Mouse (Mus musculus): Measurements from ENCODE around the gene Gm32742. TPM values are rescaled to one million over a fixed set of nuclear protein-coding genes. Genes with fewer than 3 reads are reported as not detected.

Gene Gm32742
- polyA plus RNA-seq, 1 experiment from 2014 or later = not detected

DNA sequence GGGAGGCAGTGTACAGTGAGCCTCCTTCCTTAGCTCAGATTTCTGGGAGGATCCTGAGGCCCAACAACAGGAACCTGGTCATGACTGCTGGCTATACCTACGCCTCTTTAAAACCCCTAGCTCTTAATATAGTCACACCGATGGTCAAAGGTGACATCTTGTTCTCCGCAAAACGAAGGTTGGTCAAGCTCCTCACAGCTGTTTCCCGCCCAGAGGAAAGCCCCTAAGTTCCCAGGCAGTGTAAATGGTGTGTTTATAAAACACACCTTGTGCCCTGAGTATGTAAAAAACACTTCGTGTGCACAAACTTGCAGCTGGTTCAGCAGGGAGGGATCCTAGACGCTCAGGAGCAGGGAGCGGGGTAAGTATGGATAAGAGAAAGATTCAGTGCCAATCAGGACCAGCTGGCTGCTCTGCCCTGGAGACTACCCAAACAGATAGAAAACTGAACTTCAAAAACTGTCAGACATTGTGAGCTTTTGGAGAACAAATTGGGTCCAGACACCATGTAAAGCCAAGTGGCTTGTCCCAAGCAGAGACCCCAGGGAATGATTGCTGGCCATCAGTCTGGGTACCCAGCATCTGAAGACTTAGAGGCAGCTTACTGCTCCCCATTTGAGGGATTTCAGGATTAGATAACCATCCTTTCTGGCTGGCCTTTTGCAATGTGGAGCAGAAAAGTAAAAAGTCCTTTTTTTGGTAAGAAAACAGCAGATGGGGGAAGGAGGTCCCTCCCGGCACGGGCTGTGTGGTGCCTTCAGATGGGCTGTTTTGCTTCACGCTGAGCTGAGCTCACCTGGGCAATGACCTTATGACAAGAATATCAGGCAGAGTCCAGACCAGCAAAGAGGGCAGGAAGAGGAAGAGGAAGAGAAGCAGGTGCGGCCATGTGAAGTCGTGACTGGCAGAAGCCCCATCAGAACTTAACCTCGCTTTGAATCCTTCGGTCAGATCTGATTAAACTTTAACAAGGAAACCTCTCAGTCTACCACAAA lies 17.7 kb upstream of the Gm32742 start:
- 87% methylated on average over 15 of the region's 15 CpGs for WGBS
- no peak overlapping the region for H3K27ac ChIP-seq (ENCODE audit: low read depth, low read length)
- DNase-seq (ENCODE audit: low spot score, missing footprints) = no peak

DNA sequence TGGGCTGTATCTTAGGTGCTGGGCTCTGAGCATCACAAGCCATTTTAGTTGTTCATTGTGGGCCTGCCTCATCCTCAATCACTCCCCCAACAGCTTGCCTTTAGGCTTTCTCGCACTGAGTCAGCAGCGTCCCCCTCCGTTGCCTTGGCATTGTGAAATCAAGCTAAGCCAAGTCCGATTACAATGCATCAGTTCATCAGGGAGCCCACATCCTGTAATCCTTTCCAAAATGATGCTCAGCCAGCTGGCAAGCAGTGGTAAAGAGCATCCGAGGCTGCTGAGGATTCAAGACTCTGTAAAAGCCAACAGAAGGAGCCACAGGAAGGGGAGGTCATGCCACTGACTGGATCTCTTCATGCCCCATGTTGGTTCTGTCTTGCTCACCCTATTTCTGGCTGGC lies 15.3 kb upstream of the Gm32742 start:
- Histone ChIP-seq H3K27me3 (ENCODE audit: control insufficient read depth, insufficient read depth, low read length) (no peaks in the 10 kb centered on the region), H3K4me3 (ENCODE audit: low read depth, low read length) (no peak overlapping the region), H3K4me1 (ENCODE audit: control insufficient read depth, insufficient read depth, low read length) (no peaks in the 10 kb centered on the region), H3K4me2 (no peak overlapping the region), H3K36me3 (ENCODE audit: control insufficient read depth, insufficient read depth, low read length) (no peaks in the 10 kb centered on the region), H3K9ac (ENCODE audit: low read length) (no peak overlapping the region), H3K9me3 (ENCODE audit: control insufficient read depth, low read length) (no peaks in the 10 kb centered on the region), H3K27ac (ENCODE audit: low read depth, low read length) (no peak overlapping the region)
- DNase-seq (ENCODE audit: low spot score, missing footprints) = no peak
- no peak for ATAC-seq (ENCODE audit: low FRiP score)
- 67% methylated on average over 5 of the region's 5 CpGs for WGBS

More for the DNA sequence above, 17.7 kb upstream of the Gm32742 start:
- Histone ChIP-seq H3K4me3 (ENCODE audit: low read depth, low read length) (no peak overlapping the region), H3K27me3 (ENCODE audit: control insufficient read depth, insufficient read depth, low read length) (no peaks in the 10 kb centered on the region), H3K9me3 (ENCODE audit: control insufficient read depth, low read length) (no peaks in the 10 kb centered on the region), H3K9ac (ENCODE audit: low read length) (no peak overlapping the region), H3K36me3 (ENCODE audit: control insufficient read depth, insufficient read depth, low read length) (no peaks in the 10 kb centered on the region), H3K4me2 (no peak overlapping the region), H3K4me1 (ENCODE audit: control insufficient read depth, insufficient read depth, low read length) (no peaks in the 10 kb centered on the region)
- ATAC-seq (ENCODE audit: low FRiP score) = no peak

GRCm38 (mm10) chr9:51178297-51178696 lies 13.0 kb upstream of the Gm32742 start:
- Histone ChIP-seq H3K4me1 (ENCODE audit: control insufficient read depth, insufficient read depth, low read length) (no peaks in the 10 kb centered on the region), H3K4me3 (ENCODE audit: low read depth, low read length) (no peak overlapping the region), H3K36me3 (ENCODE audit: control insufficient read depth, insufficient read depth, low read length) (no peaks in the 10 kb centered on the region), H3K27me3 (ENCODE audit: control insufficient read depth, insufficient read depth, low read length) (no peaks in the 10 kb centered on the region), H3K4me2 (no peak overlapping the region), H3K27ac (ENCODE audit: low read depth, low read length) (no peak overlapping the region), H3K9ac (ENCODE audit: low read length) (no peak overlapping the region), H3K9me3 (ENCODE audit: control insufficient read depth, low read length) (no peaks in the 10 kb centered on the region)
- DNase-seq (ENCODE audit: low spot score, missing footprints) (no peak), ATAC-seq (ENCODE audit: low FRiP score) (no peak)
- 100% methylated on average over 1 of the region's 1 CpGs for WGBS

- no peak overlapping the region for H3K9ac ChIP-seq (ENCODE audit: low read length)
- H3K27me3 ChIP-seq (ENCODE audit: control insufficient read depth, insufficient read depth, low read length) = no peaks in the 10 kb centered on the region
- H3K4me2 ChIP-seq = no peak overlapping the region
- 100% methylated on average over 1 of the region's 1 CpGs for WGBS
- no peaks in the 10 kb centered on the region for H3K36me3 ChIP-seq (ENCODE audit: control insufficient read depth, insufficient read depth, low read length)
- no peaks in the 10 kb centered on the region for H3K9me3 ChIP-seq (ENCODE audit: control insufficient read depth, low read length)
- H3K4me1 ChIP-seq (ENCODE audit: control insufficient read depth, insufficient read depth, low read length) = no peaks in the 10 kb centered on the region
- H3K4me3 ChIP-seq (ENCODE audit: low read depth, low read length) = no peak overlapping the region
- no peak for DNase-seq (ENCODE audit: low spot score, missing footprints)
- no peak for ATAC-seq (ENCODE audit: low FRiP score)
- no peak overlapping the region for H3K27ac ChIP-seq (ENCODE audit: low read depth, low read length)
Observed at GRCm38 (mm10) chr9:51175722-51176121, 10.4 kb upstream of the Gm32742 start.

- H3K4me3 ChIP-seq (ENCODE audit: low read depth, low read length) = no peak overlapping the region
- no peak overlapping the region for H3K4me2 ChIP-seq
- H3K27me3 ChIP-seq (ENCODE audit: control insufficient read depth, insufficient read depth, low read length) = no peaks in the 10 kb centered on the region
- DNase-seq (ENCODE audit: low spot score, missing footprints) (no peak), ATAC-seq (ENCODE audit: low FRiP score) (no peak)
- H3K4me1 ChIP-seq (ENCODE audit: control insufficient read depth, insufficient read depth, low read length) = no peaks in the 10 kb centered on the region
- H3K9ac ChIP-seq (ENCODE audit: low read length) = no peak overlapping the region
- WGBS = 61% methylated on average over 8 of the region's 8 CpGs
- no peaks in the 10 kb centered on the region for H3K36me3 ChIP-seq (ENCODE audit: control insufficient read depth, insufficient read depth, low read length)
- H3K27ac ChIP-seq (ENCODE audit: low read depth, low read length) = no peak overlapping the region
- no peaks in the 10 kb centered on the region for H3K9me3 ChIP-seq (ENCODE audit: control insufficient read depth, low read length)
Observed at GRCm38 (mm10) chr9:51174890-51175464, 9.7 kb upstream of the Gm32742 start.

- no peak for ATAC-seq (ENCODE audit: low FRiP score)
- no peak overlapping the region for H3K27ac ChIP-seq (ENCODE audit: low read depth, low read length)
Observed at GRCm38 (mm10) chr9:51170298-51170697, 5.0 kb upstream of the Gm32742 start.

DNA sequence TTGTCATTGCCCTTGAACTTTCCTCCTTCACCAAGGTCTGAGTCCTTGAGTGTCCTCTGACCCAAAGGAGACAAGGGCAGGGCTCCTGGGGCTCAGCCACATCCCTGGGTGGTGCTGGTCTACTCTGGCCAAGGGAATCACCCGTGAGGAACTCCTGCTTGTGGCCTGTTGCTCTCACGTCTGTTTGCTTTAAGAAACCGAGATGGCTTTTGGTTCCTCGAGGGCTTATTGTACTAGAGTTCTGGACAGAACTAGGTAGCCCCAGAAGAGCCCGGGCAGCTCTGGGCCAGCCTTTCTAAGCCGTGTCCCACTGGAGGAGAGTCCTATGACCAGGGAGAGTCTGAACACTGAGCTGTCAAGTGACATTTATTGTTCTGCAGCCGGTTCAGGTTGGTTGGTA lies 3.8 kb upstream of the Gm32742 start:
- Histone ChIP-seq H3K4me1 (ENCODE audit: control insufficient read depth, insufficient read depth, low read length) (no peaks in the 10 kb centered on the region), H3K9me3 (ENCODE audit: control insufficient read depth, low read length) (no peaks in the 10 kb centered on the region), H3K36me3 (ENCODE audit: control insufficient read depth, insufficient read depth, low read length) (no peaks in the 10 kb centered on the region), H3K4me3 (ENCODE audit: low read depth, low read length) (no peak overlapping the region), H3K4me2 (no peak overlapping the region), H3K27me3 (ENCODE audit: control insufficient read depth, insufficient read depth, low read length) (no peaks in the 10 kb centered on the region), H3K27ac (ENCODE audit: low read depth, low read length) (no peak overlapping the region), H3K9ac (ENCODE audit: low read length) (no peak overlapping the region)
- no peak for ATAC-seq (ENCODE audit: low FRiP score)
- WGBS = 84% methylated on average over 7 of the region's 7 CpGs
- DNase-seq (ENCODE audit: low spot score, missing footprints) = no peak

More at GRCm38 (mm10) chr9:51170298-51170697, 5.0 kb upstream of the Gm32742 start:
- no peaks in the 10 kb centered on the region for H3K36me3 ChIP-seq (ENCODE audit: control insufficient read depth, insufficient read depth, low read length)
- no peaks in the 10 kb centered on the region for H3K9me3 ChIP-seq (ENCODE audit: control insufficient read depth, low read length)
- H3K4me1 ChIP-seq (ENCODE audit: control insufficient read depth, insufficient read depth, low read length) = no peaks in the 10 kb centered on the region
- DNase-seq (ENCODE audit: low spot score, missing footprints) = no peak
- WGBS = 79% methylated on average over 6 of the region's 6 CpGs
- H3K9ac ChIP-seq (ENCODE audit: low read length) = no peak overlapping the region
- no peak overlapping the region for H3K4me2 ChIP-seq
- no peaks in the 10 kb centered on the region for H3K27me3 ChIP-seq (ENCODE audit: control insufficient read depth, insufficient read depth, low read length)
- H3K4me3 ChIP-seq (ENCODE audit: low read depth, low read length) = no peak overlapping the region

DNA sequence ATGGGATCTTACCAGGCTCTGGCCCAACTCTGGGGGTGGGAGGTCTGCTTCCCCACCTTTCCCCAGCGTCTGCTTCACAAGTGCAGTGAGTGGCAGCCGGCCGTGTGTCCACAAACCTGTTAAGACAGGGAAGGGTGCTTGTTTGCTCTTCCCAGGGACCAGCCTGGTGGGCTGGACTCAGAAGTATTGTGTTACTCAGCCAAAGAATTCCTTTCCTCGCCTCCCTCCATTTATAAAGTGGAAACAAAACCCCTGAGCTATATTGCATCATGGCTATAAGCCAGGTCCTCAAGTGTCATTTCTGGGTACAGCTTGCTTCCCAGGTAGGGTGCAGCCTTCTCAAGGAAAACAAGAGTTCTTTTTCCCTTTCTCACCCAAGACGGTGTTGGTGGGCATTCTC lies 3.4 kb upstream of the Gm32742 start:
- Histone ChIP-seq H3K4me2 (no peak overlapping the region), H3K4me1 (ENCODE audit: control insufficient read depth, insufficient read depth, low read length) (no peaks in the 10 kb centered on the region), H3K4me3 (ENCODE audit: low read depth, low read length) (no peak overlapping the region), H3K9me3 (ENCODE audit: control insufficient read depth, low read length) (no peaks in the 10 kb centered on the region), H3K9ac (ENCODE audit: low read length) (no peak overlapping the region), H3K27ac (ENCODE audit: low read depth, low read length) (no peak overlapping the region), H3K27me3 (ENCODE audit: control insufficient read depth, insufficient read depth, low read length) (no peaks in the 10 kb centered on the region), H3K36me3 (ENCODE audit: control insufficient read depth, insufficient read depth, low read length) (no peaks in the 10 kb centered on the region)
- 80% methylated on average over 5 of the region's 5 CpGs for WGBS
- no peak for DNase-seq (ENCODE audit: low spot score, missing footprints)
- ATAC-seq (ENCODE audit: low FRiP score) = no peak

DNA sequence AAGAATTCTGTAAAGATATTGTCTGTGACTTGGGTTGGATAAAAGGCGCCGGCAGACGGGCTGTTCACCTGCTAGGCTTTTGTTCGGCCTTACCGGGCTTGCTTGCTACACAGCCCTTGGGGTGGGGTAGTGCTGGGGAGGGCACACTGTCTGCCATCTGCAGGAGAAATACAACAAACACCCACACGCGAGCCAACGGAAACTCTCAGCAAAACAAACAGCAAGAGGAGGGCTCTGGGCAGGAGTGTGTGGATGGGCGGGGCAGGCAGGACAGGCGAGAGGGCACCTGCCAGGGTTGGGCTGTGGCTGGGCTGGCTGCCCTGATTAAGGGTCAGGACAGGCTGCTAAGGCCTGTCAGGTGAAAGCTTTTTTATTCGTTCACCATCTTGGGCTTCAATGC lies 2.6 kb upstream of the Gm32742 start:
- WGBS = 66% methylated on average over 11 of the region's 11 CpGs
- ATAC-seq (ENCODE audit: low FRiP score) = no peak
- no peak overlapping the region for H3K9ac ChIP-seq (ENCODE audit: low read length)
- no peak overlapping the region for H3K27ac ChIP-seq (ENCODE audit: low read depth, low read length)
- H3K4me2 ChIP-seq = no peak overlapping the region
- H3K4me1 ChIP-seq (ENCODE audit: control insufficient read depth, insufficient read depth, low read length) = no peaks in the 10 kb centered on the region
- H3K9me3 ChIP-seq (ENCODE audit: control insufficient read depth, low read length) = no peaks in the 10 kb centered on the region
- H3K36me3 ChIP-seq (ENCODE audit: control insufficient read depth, insufficient read depth, low read length) = no peaks in the 10 kb centered on the region
- no peak for DNase-seq (ENCODE audit: low spot score, missing footprints)
- no peaks in the 10 kb centered on the region for H3K27me3 ChIP-seq (ENCODE audit: control insufficient read depth, insufficient read depth, low read length)
- H3K4me3 ChIP-seq (ENCODE audit: low read depth, low read length) = no peak overlapping the region
